Mouse (Mus musculus): ENCODE results near the gene Gm42417. TPM values are rescaled to one million over a fixed set of nuclear protein-coding genes. Genes with fewer than 3 reads are reported as not detected.

Gm42417 gene
- not detected for total RNA-seq (2021)

GRCm38 (mm10) chr1:36539186-36539585 lies at the start of gene Gm42417:
TSS of gene Gm42417 (minus strand) at chr1:36539429.
- intact Hi-C loops (cut with DNase I): no loop called here
- peak; percentile 69 for DNase-seq

- no peak for DNase-seq
- intact Hi-C loops (cut with DNase I): no loop called here
These were observed 48.6 kb upstream of the Gm42417 start for GRCm38 (mm10) chr1:36587860-36588259.

GRCm38 (mm10) chr1:36586288-36586687 lies 47.1 kb upstream of the Gm42417 start:
- intact Hi-C loops (cut with DNase I): no loop called here
- no peak for DNase-seq

DNA sequence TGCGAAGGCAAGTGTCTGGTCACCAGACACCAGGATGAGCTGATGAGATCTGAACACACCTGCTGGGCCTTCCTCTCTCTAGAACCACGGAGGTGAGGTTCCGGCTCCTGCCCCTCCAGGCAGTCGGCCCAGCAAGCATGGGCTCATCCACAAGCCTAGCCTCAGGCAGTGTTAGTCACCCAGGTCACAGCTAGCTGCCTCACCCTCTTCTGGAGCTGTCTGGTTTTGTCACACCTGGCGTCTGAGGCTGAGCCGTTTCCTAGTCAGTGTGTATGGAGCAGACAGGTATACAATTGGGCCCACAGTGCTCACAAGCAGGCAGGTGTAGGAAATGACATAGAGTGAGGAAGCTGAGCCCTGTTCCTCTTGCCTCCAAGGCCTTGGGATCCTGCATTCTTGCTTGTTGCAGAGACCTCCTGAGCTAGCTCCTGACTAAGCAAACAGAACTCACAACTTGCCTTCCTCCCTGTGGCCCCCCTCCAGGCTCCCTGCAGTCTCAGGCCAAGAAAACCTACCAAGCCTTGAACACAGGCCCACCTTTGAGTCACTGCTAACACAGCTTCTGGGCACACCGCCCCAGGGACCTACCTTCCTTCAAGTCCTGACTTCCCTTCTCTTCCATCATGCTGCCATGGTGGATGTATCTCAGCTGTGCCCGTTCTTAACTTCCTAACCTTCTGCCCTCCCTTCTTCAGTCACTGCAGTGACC lies 44.3 kb upstream of the Gm42417 start:
- no peak for DNase-seq
- intact Hi-C loops (cut with DNase I): no loop called here

DNA sequence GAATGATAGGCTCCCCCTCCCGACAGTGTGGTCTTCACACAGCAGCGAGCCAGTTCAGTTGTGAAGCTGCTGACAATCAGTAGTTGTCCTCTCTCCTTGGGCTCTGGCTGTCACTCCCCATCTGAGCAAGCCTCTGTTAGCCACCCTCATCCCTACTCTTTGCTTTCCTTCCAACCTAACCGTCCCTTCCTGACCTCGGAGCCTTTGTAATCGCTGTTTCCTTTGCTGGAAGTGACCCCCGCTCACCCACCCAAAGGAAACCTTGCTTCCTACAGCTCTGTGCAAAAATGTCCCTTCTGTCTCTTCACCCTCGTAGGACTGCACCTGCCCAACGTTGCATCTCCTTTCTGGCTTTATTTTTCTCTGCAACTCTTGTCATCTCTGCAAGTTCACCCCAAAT lies 43.0 kb upstream of the Gm42417 start:
- intact Hi-C loops (cut with DNase I): no loop called here
- no peak for DNase-seq

GRCm38 (mm10) chr1:36581260-36581659 lies 42.0 kb upstream of the Gm42417 start:
- no peak for DNase-seq
- intact Hi-C loops (cut with DNase I): no loop called here

DNA sequence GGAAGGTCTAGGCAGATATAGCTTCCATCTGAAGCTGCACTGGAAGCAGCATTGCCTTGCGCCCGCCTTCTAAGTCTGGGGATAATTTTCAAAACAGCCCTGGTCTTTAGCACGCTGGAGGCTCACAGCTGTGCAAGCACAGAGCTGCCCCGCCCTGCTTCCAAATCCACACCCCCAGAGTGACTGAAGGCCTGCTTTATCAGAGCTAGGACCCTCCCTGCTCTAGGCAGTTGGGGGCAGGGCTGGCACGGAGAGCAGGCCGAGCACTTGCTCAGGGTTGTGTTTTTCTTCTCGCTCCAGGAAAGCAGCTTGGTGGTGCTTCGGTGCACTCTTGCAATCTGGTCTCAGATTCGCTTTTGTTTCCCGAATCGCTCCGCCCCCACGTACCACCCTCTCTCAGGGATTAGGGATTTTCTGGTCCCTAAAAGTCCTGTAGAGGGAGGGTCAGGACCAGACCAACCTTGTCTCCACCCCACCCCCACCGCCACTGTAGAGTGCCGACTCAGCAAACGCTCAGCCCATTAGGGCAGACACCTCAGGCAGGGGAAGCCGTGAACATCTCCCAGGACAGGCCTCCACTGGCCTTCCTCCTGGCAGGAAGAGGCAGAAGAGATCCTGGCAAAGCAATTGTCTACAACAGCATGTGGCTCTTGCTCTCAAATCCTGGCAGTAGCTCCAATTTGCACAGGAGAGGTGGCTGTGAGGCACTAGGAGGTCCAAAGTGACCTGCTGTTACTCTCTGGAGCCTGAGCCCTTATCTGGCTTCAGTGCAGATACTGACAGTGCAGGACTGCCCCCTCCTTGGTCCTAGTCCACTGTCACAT lies 41.4 kb upstream of the Gm42417 start:
- intact Hi-C loops (cut with DNase I): no loop called here
- DNase-seq: peak; percentile 59

DNA sequence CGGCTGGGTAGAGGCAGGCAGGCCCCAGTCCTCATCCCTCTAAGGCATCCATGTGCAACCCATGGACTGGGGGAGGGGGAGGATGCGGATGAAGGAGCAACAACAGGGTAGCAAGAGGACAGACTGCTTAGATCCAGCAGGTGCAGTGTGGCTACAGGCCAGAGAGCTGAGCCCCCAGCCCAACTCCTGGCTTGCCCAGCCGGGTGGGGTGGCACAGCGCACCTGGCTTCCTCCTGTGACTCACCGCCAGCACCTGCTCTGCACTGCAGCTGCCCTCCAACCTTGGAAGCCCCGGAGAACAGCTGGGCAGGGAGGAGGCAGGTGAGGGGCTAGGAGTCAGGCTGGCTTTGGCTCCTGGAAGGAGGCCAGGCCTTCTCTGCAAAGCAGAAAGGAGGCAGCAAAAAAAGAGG lies 40.8 kb upstream of the Gm42417 start:
- DNase-seq: peak; percentile 68
- intact Hi-C loops (cut with DNase I): no loop called here

GRCm38 (mm10) chr1:36576991-36577675 lies 37.9 kb upstream of the Gm42417 start:
- intact Hi-C loops (cut with DNase I): no loop called here
- DNase-seq: no peak

DNA sequence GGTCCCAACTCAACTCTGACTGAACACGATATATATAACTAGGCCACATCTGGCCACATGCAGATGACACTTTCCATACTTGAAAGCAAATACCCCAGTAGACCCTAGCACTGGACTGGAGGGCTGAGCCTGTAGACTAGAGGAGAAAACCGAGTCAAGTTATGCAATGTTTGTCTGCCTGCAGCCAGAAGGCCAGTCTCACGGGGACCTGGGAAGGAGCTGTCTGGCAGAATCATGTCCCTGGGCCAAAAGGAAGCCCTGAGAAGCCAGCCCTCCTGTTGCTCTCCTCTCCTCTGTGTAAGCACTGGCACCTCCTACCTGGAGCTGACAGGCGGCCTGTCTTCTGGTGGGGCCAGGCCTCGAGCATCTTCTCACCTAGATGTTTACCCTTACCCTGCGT lies 36.1 kb upstream of the Gm42417 start:
- no peak for DNase-seq
- intact Hi-C loops (cut with DNase I): no loop called here

DNA sequence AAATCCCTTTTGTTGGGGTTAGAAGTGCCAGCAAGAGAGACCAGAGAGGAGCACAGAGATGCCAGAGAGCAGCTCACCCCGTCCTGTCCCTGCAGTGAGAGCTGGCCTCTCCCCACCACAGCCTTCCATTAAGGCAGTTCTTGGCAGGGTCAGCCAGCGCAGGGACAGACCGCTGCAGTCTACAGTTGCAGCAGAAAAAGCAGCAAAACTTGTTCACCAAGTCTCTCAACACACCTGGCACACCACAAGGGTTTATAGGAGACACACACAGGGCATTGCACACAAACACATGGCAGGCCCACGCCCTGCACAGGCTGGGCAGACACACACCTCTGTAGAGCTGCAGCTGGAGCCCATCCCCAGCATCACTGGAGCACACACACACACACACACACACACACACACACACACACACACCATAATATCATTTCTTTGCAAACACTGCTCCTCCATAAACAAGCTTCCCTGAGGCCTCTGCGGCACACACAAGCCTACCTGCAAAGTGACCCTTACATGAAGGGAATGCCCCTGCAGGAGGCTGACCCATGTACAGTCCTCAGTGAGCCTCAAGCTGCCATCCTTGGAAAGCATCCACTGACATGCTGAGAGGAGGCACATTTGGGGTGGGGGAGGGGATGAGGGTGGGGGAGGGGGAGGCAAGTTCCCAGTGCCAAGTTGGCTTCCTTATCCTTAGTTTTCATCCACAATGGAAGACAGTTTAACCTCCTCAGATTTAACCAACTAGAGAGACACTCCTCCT lies 35.1 kb upstream of the Gm42417 start:
- intact Hi-C loops (cut with DNase I): no loop called here
- DNase-seq: no peak

- intact Hi-C loops (cut with DNase I): no loop called here
- no peak for DNase-seq
These were observed 34.3 kb upstream of the Gm42417 start for GRCm38 (mm10) chr1:36573524-36573923.

GRCm38 (mm10) chr1:36572709-36573108 lies 33.5 kb upstream of the Gm42417 start:
- no peak for DNase-seq
- intact Hi-C loops (cut with DNase I): no loop called here

DNA sequence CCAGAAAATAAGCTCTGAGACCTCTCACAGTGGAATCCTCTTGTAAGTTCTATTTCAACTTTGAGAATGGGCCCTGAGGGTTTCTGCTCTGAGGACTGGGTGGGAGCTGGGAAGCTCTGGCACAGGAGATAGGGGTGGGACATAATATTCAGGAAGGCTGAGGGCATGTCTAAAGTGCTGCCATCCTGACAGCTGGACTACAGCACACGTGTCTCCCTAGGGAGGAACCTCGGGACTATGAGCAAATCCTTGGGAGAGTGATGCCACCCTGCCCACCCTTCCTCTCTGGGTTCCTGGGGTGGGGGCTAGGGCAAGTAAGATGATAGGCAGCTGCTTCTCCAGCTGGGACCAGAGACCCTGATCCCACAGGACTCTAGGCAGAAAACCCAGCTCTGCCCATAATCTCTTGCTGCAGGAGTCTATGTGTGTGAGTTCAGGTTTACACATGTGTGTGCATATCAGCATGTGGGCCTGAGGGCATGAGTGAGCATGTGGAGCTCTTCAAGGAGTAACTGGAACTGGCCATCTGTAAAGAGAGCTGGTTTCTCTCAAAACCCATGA lies 33.0 kb upstream of the Gm42417 start:
- DNase-seq: no peak
- intact Hi-C loops (cut with DNase I): no loop called here

DNA sequence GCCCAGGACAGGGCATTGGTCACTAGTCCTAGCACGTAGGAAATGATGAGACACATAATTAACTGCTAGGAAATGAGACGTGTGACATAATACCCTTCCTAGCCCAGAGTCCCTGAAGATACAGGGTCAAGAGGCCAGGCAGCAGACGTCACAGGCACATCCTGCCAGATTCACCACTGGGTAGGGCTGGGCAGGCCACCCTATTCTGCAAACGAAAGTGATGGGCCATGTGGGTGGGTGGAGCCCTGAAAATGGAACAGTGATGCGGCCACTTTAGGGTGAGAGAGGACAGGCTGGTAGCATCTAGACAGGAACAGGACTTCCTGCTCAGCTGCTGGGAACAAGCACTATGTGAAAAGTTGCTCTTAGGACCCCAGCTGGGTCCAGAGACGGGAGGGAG lies 32.4 kb upstream of the Gm42417 start:
- intact Hi-C loops (cut with DNase I): no loop called here
- DNase-seq: no peak

DNA sequence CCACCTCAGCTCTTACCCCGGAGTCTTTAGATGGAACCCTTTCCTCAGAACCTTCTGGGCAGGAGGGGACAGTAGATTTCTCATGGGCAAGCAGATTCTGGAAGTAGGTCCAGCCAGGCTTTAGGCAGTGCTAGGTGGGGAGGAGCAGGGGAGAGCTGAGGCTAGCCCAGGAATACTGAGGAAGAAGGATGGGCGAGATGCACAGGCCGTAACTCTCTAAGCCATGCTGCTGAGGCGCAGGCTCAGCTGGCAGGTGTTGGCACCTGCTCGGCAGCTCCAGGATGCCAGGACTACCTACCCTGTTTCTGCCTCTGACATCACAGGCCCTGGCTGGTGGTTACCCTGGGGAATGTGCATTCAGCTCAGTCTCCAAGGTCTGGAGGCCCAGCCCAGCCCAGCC lies 31.1 kb upstream of the Gm42417 start:
- intact Hi-C loops (cut with DNase I): no loop called here
- no peak for DNase-seq

- no peak for DNase-seq
- intact Hi-C loops (cut with DNase I): no loop called here
These were observed 30.6 kb upstream of the Gm42417 start for GRCm38 (mm10) chr1:36569694-36570276.

GRCm38 (mm10) chr1:36568776-36569175 lies 29.5 kb upstream of the Gm42417 start:
- DNase-seq: no peak
- intact Hi-C loops (cut with DNase I): no loop called here

DNA sequence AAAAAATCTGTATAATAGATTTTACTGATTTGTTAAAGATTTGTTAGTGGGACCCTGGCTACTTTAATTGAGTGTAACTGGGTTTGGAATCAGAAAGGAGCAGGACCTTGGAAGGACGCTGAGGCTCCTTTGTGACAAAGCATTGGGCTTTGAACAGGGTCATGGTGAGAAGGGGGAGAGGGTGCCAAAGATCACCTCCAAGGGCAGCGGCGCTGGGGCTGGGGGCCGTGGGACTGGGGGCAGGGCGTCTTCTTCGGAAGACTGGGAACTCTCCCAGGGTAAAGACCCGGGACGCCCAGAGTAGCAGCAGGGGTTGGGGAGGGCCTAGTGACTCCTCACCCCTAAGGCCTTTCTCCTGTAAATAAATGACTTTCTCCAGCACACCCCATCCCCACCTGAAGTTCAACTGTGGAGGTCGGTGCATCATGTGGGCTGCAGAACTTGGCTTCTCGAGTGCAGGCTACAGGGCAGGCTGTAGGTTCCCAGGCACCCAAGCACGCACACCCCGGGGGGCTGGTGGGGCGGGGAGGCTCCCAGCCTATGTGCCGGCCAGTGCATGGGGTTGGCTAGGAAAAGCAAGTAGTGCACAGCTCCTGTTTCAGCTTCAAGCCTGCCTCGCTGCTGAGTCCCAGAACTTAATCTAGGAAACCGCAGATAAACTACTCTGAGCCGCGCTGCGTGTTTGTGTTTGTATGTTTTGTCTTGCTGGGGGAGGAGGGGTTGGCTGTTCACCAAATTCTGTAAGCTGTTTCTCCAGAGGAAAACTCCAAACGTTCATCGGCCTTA lies 28.8 kb upstream of the Gm42417 start:
- intact Hi-C loops (cut with DNase I): no loop called here

More for the DNA sequence above, 28.8 kb upstream of the Gm42417 start:
- DNase-seq: no peak
